Mouse (Mus musculus) testis, adult 2 months (tissue): ENCODE measurements around the gene Gm20662. TPM values are rescaled to one million over a fixed set of nuclear protein-coding genes. Genes with fewer than 3 reads are reported as not detected.
"Not testable (repeated sequence)": the region's sequence is repeated elsewhere in the genome, so short reads cannot be mapped to it uniquely, and the experiment has no call there.

Source experiments
- H3K27ac ChIP-seq: fragments of 200-500 bp; 2 replicates; pipeline ENCODE4 v1.5.1; 2012; ENCODE audit warnings: low read depth, low read length; ENCODE audit not compliant: control insufficient read depth, insufficient read depth
- H3K27me3 ChIP-seq: fragments of 200-500 bp; 2 replicates; pipeline ENCODE4 v1.6.1; 2012; ENCODE audit warnings: mild to moderate bottlenecking, low read length, moderate library complexity; ENCODE audit not compliant: control insufficient read depth, insufficient read depth
- H3K36me3 ChIP-seq: fragments of 200-500 bp; 2 replicates; pipeline ENCODE4 v1.6.1; 2012; ENCODE audit warnings: mild to moderate bottlenecking, low read length; ENCODE audit not compliant: control insufficient read depth, insufficient read depth
- H3K4me1 ChIP-seq: fragments of 200-500 bp; 2 replicates; pipeline ENCODE4 v1.6.1; 2012; ENCODE audit warnings: low read length; ENCODE audit not compliant: control insufficient read depth, insufficient read depth
- H3K4me3 ChIP-seq: fragments of 200-500 bp; 2 replicates; pipeline ENCODE4 v1.5.1; 2012; ENCODE audit warnings: low read depth, mild to moderate bottlenecking, low read length, moderate library complexity, mixed read lengths; ENCODE audit not compliant: control insufficient read depth
- CTCF ChIP-seq: fragments of 200-500 bp; IDR thresholded peaks from 2 replicates; pipeline ENCODE4 v1.5.1; 2012; ENCODE audit warnings: low read depth, mild to moderate bottlenecking, inconsistent platforms, low read length, moderate library complexity; ENCODE audit not compliant: control insufficient read depth, insufficient read depth, insufficient replicate concordance
- POLR2A ChIP-seq: fragments of 200-500 bp; IDR thresholded peaks from 2 replicates; pipeline ENCODE4 v1.6.1; 2012; ENCODE audit warnings: low read depth, mild to moderate bottlenecking, inconsistent platforms, low read length, moderate library complexity; ENCODE audit not compliant: control insufficient read depth
- polyA plus RNA-seq: library from polyadenylated mRNA; depleted of rRNA; stranded (reverse); fragments of >200 nt; gene quantifications from 2 replicates; pipeline ENCODE4 v1.2.3, GENCODE M21; 2012

The Gm20662 gene
- polyA plus RNA-seq, 1 experiment = 282 TPM

DNA sequence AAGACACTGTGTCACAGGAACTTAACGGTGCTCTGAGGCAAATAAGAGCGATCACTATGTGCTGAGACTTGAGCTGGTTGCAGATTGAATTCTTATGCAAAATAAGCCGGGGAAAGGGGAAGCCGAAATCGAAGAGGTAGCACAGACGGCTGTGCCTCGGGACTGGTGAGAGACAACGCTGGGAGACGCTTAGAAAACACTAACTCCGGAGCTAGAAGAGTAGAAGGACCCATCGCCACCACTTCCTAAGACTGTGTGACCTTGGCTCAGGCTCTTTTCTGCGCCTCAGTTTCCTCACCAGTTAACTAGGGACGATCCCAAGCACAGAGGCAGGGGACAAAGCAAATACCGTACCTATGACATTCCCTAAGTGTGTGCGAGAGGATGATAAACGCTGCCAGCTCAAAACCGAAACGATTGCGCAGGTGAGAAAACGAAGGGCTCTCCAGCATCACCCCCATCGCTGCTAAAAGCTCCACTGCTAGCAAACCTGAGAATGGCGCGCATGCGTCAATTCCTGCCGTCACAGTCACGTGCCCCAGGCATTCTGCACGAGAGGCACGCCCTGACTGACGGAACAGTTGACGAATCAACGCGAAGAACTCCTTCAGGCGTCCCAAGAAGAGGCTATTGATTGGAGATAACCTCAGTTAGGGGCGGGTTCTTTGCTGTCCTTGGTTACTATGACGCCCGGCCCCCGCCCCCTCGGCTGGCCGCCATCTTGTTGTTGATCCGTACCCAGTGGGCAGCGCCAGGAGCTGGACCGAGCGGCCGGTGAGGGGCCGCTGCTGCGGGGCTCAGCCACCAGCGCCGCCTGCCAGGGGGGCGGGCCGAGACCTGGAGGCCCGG lies 6.0 kb downstream of the Gm20662 start, which contains the start of gene Ip6k1:
TSS of gene Ip6k1 (plus strand) at position 580 of the 849 bp plus-strand sequence.
- no peaks in the 10 kb centered on the region for H3K36me3 ChIP-seq
- peak within 1 kb of the TSS; percentile 97 for H3K4me3 ChIP-seq
- H3K27me3 ChIP-seq = no peaks in the 10 kb centered on the region
- H3K4me1 ChIP-seq = peaks cover 5% of the 10 kb centered on the region
- 0 out of 2 replicates have a peak, but pooled peaks have one; percentile 9 for TF ChIP-seq CTCF
- TF ChIP-seq POLR2A = peak; percentile 95
- peak within 1 kb of the TSS; percentile 90 for H3K27ac ChIP-seq

DNA sequence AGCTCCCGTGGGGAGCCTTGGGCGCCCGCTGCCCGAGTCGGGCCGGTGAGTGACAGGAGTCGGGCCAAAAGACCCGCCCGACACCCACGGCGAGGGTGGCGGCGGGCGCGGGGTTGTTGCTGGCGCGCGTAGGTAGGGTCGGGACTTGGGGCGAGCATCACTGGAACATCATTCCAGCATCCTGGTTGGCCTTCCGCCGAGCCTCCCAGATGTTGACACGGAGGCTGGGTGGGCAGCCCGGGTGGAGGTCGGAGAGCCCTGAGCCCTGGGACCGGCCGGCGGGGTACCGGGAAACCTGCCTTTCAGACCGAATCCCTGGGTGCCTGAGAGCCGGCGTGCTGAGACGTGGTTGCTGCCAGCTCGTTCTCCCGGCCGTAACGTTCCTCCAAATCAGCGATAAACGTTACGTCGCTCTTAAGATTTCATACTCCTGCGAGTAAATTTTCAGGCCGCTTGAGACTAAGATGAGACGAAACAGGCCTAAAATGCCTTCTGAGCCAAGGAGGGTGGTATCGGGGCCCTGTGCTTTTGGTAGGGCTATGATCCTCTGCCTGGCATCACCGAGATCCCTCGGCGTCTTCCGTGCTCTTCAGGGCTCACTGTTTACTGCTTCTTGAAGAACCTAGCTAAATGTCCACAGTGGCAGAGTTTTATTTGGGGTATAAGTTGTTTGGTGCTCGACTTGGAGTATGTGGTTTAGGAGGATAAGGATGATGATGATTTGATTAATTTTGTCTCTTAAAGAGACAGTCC lies 6.8 kb downstream of the Gm20662 start:
- TF ChIP-seq CTCF (no peak), POLR2A (no peak; the same call in 1 of the 2 replicates)

DNA sequence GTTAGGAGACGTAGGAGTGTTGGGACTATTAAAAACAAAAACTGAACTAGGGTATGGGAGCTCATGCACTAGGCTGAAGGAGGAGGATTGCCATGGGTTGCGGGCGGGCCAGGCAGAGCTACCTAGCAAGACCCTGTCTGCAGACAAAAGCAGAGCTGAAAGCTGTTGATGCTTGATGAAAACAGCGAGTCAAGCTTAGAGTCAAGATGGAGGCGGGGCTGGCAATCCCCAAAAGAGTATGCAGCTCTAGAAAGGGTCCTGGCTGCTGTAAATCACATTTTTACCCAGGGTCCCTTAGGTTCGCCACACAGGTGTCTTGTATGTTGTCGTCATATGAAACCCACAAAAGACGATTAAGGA lies 7.4 kb downstream of the Gm20662 start:
- Histone ChIP-seq H3K4me1 (peaks cover 5% of the 10 kb centered on the region), H3K27ac (peak overlapping the region; percentile 90), H3K4me3 (peak overlapping the region; percentile 97), H3K27me3 (no peaks in the 10 kb centered on the region), H3K36me3 (no peaks in the 10 kb centered on the region; the same call in 1 of the 2 replicates)
- TF ChIP-seq CTCF (no peak), POLR2A (no peak)

More for the DNA sequence above, 6.8 kb downstream of the Gm20662 start:
- Histone ChIP-seq H3K4me1 (peaks cover 5% of the 10 kb centered on the region), H3K4me3 (peak overlapping the region; percentile 97), H3K27ac (peak overlapping the region; percentile 90), H3K27me3 (no peaks in the 10 kb centered on the region), H3K36me3 (no peaks in the 10 kb centered on the region)

DNA sequence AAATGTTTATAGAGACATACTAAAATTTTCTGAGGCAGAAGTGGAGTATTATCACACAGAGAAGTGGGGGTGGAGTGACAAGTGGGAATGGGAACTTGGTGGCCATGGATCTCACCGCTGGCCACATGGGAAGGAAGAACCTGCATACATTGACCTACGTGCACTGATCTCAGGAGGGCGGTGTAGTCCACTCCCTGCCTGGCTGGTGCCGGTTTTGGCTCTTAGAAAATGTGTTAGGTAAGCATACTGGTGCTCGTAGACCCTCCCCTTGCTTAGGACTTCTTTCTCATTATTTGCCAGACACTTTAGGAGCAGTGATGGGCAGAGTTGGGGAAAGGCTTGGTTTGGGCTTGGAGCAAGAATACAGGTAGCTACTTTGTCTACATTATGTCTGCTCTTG lies 11.9 kb downstream of the Gm20662 start:
- Histone ChIP-seq H3K4me1 (peaks cover 5% of the 10 kb centered on the region), H3K27ac (no peak overlapping the region), H3K4me3 (no peak overlapping the region), H3K36me3 (no peaks in the 10 kb centered on the region; the same call in 1 of the 2 replicates), H3K27me3 (no peaks in the 10 kb centered on the region)
- TF ChIP-seq CTCF (no peak), POLR2A (no peak)

DNA sequence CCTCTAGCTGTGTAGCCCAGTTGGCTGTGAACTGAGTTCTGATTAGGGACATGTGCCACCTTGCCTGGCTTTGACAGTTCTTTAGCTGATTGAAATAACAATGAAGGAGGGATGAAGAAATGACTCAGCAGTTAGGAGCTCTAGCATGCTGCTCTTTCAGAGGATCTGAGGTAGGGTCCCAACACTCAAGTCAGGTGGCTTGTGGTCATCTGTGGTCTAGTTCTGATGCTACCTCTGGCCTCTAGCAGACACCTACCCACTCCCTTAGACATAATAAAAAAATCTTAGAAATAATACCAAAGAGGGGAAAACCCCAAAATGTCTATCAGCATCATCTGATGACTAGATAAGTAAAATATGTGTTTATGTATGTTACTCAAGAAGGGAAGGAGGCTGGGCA lies 14.2 kb downstream of the Gm20662 start:
- Histone ChIP-seq H3K4me3 (no peak overlapping the region), H3K36me3 (no peaks in the 10 kb centered on the region; the same call in 1 of the 2 replicates), H3K4me1 (no peaks in the 10 kb centered on the region), H3K27ac (no peak overlapping the region), H3K27me3 (no peaks in the 10 kb centered on the region)
- TF ChIP-seq POLR2A (no peak), CTCF (no peak)

DNA sequence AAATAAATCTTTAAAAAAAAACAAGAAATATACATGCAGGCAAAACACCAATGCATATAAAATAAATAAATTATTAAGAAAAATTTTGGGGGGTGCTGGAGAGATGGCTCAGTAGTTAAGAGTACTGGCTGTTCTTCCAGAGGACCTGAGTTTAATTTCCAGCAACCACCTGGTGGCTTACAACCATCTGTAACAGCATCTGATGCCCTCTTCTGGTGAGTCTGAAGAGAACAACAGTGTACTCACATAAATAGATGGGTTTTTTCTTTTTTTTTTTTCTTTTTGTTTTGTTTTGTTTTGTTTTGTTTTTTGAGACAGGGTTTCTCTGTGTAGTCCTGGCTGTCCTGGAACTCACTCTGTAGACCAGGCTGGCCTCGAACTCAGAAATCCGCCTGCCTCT lies 17.4 kb downstream of the Gm20662 start:
- not testable (repeated sequence) for H3K4me3 ChIP-seq, H3K36me3 ChIP-seq, H3K27me3 ChIP-seq, H3K4me1 ChIP-seq, H3K27ac ChIP-seq

DNA sequence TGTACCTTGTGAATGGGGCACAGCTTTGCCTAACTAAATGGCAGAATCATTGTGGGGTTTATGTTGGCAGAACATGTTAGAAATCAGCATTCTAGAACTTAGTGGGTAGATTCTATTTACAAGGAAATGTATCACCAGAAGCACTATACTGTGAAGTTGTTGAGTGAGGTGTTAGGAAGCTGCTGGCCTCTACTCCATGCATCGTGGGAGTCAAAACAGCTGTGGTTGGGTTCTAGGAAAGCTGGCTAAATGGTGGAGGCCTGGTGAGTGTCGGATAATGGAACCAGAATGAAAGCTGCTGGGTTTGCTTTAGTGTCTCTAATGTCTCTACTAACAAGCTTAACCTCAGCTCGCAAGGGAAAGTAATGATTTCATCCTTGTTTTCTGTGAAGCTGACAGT lies 21.0 kb downstream of the Gm20662 start:
- no peak for TF ChIP-seq CTCF
- TF ChIP-seq POLR2A = no peak
- H3K4me1 ChIP-seq = no peaks in the 10 kb centered on the region

More for the DNA sequence above, 21.0 kb downstream of the Gm20662 start:
- no peaks in the 10 kb centered on the region for H3K36me3 ChIP-seq
- no peak overlapping the region for H3K4me3 ChIP-seq
- no peaks in the 10 kb centered on the region for H3K27me3 ChIP-seq
- no peak overlapping the region for H3K27ac ChIP-seq
